Mouse (Mus musculus): ENCODE measurements around the gene Tcf7. TPM values are rescaled to one million over a fixed set of nuclear protein-coding genes. Genes with fewer than 3 reads are reported as not detected.

Tcf7 gene
- total and polyA plus RNA-seq, 3 experiments: 0.73 to 3.1 (median 0.96) TPM

GRCm38 (mm10) chr11:52277433-52278150, 5.2 kb downstream of the Tcf7 start:
- intact Hi-C loops (cut with DNase I): no loop called here

GRCm38 (mm10) chr11:52276961-52277391, 5.8 kb downstream of the Tcf7 start:
- intact Hi-C loops (cut with DNase I): no loop called here

More at GRCm38 (mm10) chr11:52277433-52278150, 5.2 kb downstream of the Tcf7 start:
- no peaks in the 10 kb centered on the region for H3K79me2 ChIP-seq (replicated peaks; ENCODE audit: control insufficient read depth, insufficient read depth, low read length)
- no peak overlapping the region for H3K4me3 ChIP-seq
- 90% methylated on average over 6 of the region's 6 CpGs for WGBS
- peaks cover 2% of the 10 kb centered on the region for H3K4me1 ChIP-seq (ENCODE audit: control insufficient read depth, insufficient read depth, low read length)
- H3K36me3 ChIP-seq (ENCODE audit: control insufficient read depth, insufficient read depth, low read length): no peaks in the 10 kb centered on the region
- no peak overlapping the region for H3K9ac ChIP-seq (ENCODE audit: low read depth, low read length)
- no peak for TF ChIP-seq POLR2A (IDR thresholded peaks at IDR 0.05; ENCODE audit: insufficient read depth, low read depth, low read length)
- no peak for TF ChIP-seq EP300 (IDR thresholded peaks at IDR 0.05; ENCODE audit: insufficient read depth, low read depth, low read length)
- TF ChIP-seq CTCF (IDR thresholded peaks at IDR 0.05): no peak
- no peaks in the 10 kb centered on the region for H3K27me3 ChIP-seq (ENCODE audit: control insufficient read depth, insufficient read depth, low read length)
- DNase-seq: no peak
- no peak overlapping the region for H3K27ac ChIP-seq

GRCm38 (mm10) chr11:52275774-52276555, 6.8 kb downstream of the Tcf7 start:
- no peak for DNase-seq
- H3K27me3 ChIP-seq (ENCODE audit: control insufficient read depth, insufficient read depth, low read length): no peaks in the 10 kb centered on the region
- intact Hi-C loops (cut with DNase I): no loop called here
- H3K4me3 ChIP-seq: no peak overlapping the region
- peaks cover 2% of the 10 kb centered on the region for H3K4me1 ChIP-seq (ENCODE audit: control insufficient read depth, insufficient read depth, low read length)
- H3K36me3 ChIP-seq (ENCODE audit: control insufficient read depth, insufficient read depth, low read length): no peaks in the 10 kb centered on the region
- H3K79me2 ChIP-seq (replicated peaks; ENCODE audit: control insufficient read depth, insufficient read depth, low read length): no peaks in the 10 kb centered on the region
- H3K27ac ChIP-seq: no peak overlapping the region
- TF ChIP-seq POLR2A (IDR thresholded peaks at IDR 0.05; ENCODE audit: insufficient read depth, low read depth, low read length): no peak
- TF ChIP-seq CTCF (IDR thresholded peaks at IDR 0.05): no peak
- no peak for TF ChIP-seq EP300 (IDR thresholded peaks at IDR 0.05; ENCODE audit: insufficient read depth, low read depth, low read length)
- WGBS: 80% methylated on average over 9 of the region's 9 CpGs
- no peak overlapping the region for H3K9ac ChIP-seq (ENCODE audit: low read depth, low read length)

More at GRCm38 (mm10) chr11:52276961-52277391, 5.8 kb downstream of the Tcf7 start:
- Histone ChIP-seq H3K9ac (ENCODE audit: low read depth, low read length) (no peak overlapping the region), H3K27me3 (ENCODE audit: control insufficient read depth, insufficient read depth, low read length) (no peaks in the 10 kb centered on the region), H3K4me3 (no peak overlapping the region), H3K27ac (no peak overlapping the region), H3K4me1 (ENCODE audit: control insufficient read depth, insufficient read depth, low read length) (peaks cover 2% of the 10 kb centered on the region), H3K79me2 (replicated peaks; ENCODE audit: control insufficient read depth, insufficient read depth, low read length) (no peaks in the 10 kb centered on the region), H3K36me3 (ENCODE audit: control insufficient read depth, insufficient read depth, low read length) (no peaks in the 10 kb centered on the region)
- 96% methylated on average over 8 of the region's 8 CpGs for WGBS
- no peak for TF ChIP-seq EP300 (IDR thresholded peaks at IDR 0.05; ENCODE audit: insufficient read depth, low read depth, low read length)
- DNase-seq: no peak

GRCm38 (mm10) chr11:52275366-52275765, 7.4 kb downstream of the Tcf7 start:
- intact Hi-C loops (cut with DNase I): no loop called here
- Histone ChIP-seq H3K4me3 (no peak overlapping the region), H3K27ac (no peak overlapping the region), H3K9ac (ENCODE audit: low read depth, low read length) (no peak overlapping the region), H3K79me2 (replicated peaks; ENCODE audit: control insufficient read depth, insufficient read depth, low read length) (no peaks in the 10 kb centered on the region), H3K4me1 (ENCODE audit: control insufficient read depth, insufficient read depth, low read length) (peaks cover 2% of the 10 kb centered on the region), H3K36me3 (ENCODE audit: control insufficient read depth, insufficient read depth, low read length) (no peaks in the 10 kb centered on the region), H3K27me3 (ENCODE audit: control insufficient read depth, insufficient read depth, low read length) (no peaks in the 10 kb centered on the region)
- DNase-seq: no peak
- TF ChIP-seq EP300 (IDR thresholded peaks at IDR 0.05; ENCODE audit: insufficient read depth, low read depth, low read length) (no peak), POLR2A (IDR thresholded peaks at IDR 0.05; ENCODE audit: insufficient read depth, low read depth, low read length) (no peak), CTCF (IDR thresholded peaks at IDR 0.05) (no peak)
- WGBS: 78% methylated on average over 8 of the region's 8 CpGs

GRCm38 (mm10) chr11:52274456-52275112, 8.2 kb downstream of the Tcf7 start:
- WGBS: 59% methylated on average over 20 of the region's 20 CpGs
- Histone ChIP-seq H3K79me2 (replicated peaks; ENCODE audit: control insufficient read depth, insufficient read depth, low read length) (no peaks in the 10 kb centered on the region), H3K36me3 (ENCODE audit: control insufficient read depth, insufficient read depth, low read length) (no peaks in the 10 kb centered on the region), H3K4me3 (no peak overlapping the region), H3K27me3 (ENCODE audit: control insufficient read depth, insufficient read depth, low read length) (no peaks in the 10 kb centered on the region), H3K27ac (no peak overlapping the region), H3K9ac (ENCODE audit: low read depth, low read length) (no peak overlapping the region), H3K4me1 (ENCODE audit: control insufficient read depth, insufficient read depth, low read length) (peaks cover 6% of the 10 kb centered on the region)
- intact Hi-C loops (cut with DNase I): no loop called here
- TF ChIP-seq POLR2A (IDR thresholded peaks at IDR 0.05; ENCODE audit: insufficient read depth, low read depth, low read length) (no peak), CTCF (IDR thresholded peaks at IDR 0.05) (no peak), EP300 (IDR thresholded peaks at IDR 0.05; ENCODE audit: insufficient read depth, low read depth, low read length) (no peak)
- no peak for DNase-seq

Data from heart, adult 2 months (tissue).